Mouse (Mus musculus): ENCODE data around the gene Xirp2.

GRCm38 (mm10) chr2:67516405-67516804, 70.6 kb downstream of the Xirp2 start:
- TF ChIP-seq CTCF (IDR thresholded peaks at IDR 0.05; ENCODE audit: insufficient read depth, low read depth, low read length), result no peak
- no peak for TF ChIP-seq POLR2A (IDR thresholded peaks at IDR 0.05; ENCODE audit: insufficient read depth, low read depth, low read length)

Data from olfactory bulb, adult 2 months (tissue).